Mouse (Mus musculus) midbrain, embryonic 14.5 days (tissue): ENCODE data around the gene Tspo. TPM values are rescaled to one million over a fixed set of nuclear protein-coding genes. Genes with fewer than 3 reads are reported as not detected.

Experiments
- ATAC-seq: fragments of 200-750 bp; cut with Nextera tagmentation; 2 replicates; pipeline ENCODE4 v1.8.0; 2017; ENCODE audit warnings: moderate number of reproducible peaks, moderate library complexity; ENCODE audit not compliant: low FRiP score, low TSS enrichment
- DNase-seq: peaks from one replicate; pipeline ENCODE4 v3.0.0-alpha.2; 2015
- H3K27ac ChIP-seq: fragments of 300-500 bp; sonication (generic); replicated peaks from 2 replicates; pipeline ENCODE4 v1.5.1; 2014; ENCODE audit warnings: mild to moderate bottlenecking, low read depth, low read length, moderate library complexity
- H3K27me3 ChIP-seq: fragments of 300-500 bp; sonication (generic); 2 replicates; pipeline ENCODE4 v1.6.1; 2014; ENCODE audit warnings: low read length, control low read depth, mixed read lengths; ENCODE audit not compliant: control insufficient read depth, insufficient read depth
- H3K36me3 ChIP-seq: fragments of 300-500 bp; sonication (generic); 2 replicates; pipeline ENCODE4 v1.6.1; 2014; ENCODE audit warnings: low read length, control low read depth; ENCODE audit not compliant: control insufficient read depth, insufficient read depth
- H3K4me1 ChIP-seq: fragments of 300-500 bp; sonication (generic); 2 replicates; pipeline ENCODE4 v1.6.1; 2014; ENCODE audit warnings: mild to moderate bottlenecking, antibody characterized with exemption, low read length, control low read depth; ENCODE audit not compliant: control insufficient read depth, insufficient read depth
- H3K4me2 ChIP-seq: fragments of 300-500 bp; sonication (generic); 2 replicates; pipeline ENCODE4 v1.6.1; 2014; ENCODE audit warnings: mild to moderate bottlenecking, low read length, moderate library complexity
- H3K4me3 ChIP-seq: fragments of 300-500 bp; sonication (generic); replicated peaks from 2 replicates; pipeline ENCODE4 v1.5.1; 2014; ENCODE audit warnings: low read depth, low read length
- H3K9ac ChIP-seq: fragments of 300-500 bp; sonication (generic); replicated peaks from 2 replicates; pipeline ENCODE4 v1.6.1; 2014; ENCODE audit warnings: mild to moderate bottlenecking, low read length, moderate library complexity
- H3K9me3 ChIP-seq: fragments of 300-500 bp; sonication (generic); 2 replicates; pipeline ENCODE4 v1.6.1; 2016; ENCODE audit warnings: low read length, control low read depth, mixed read lengths; ENCODE audit not compliant: control insufficient read depth
- WGBS: fragments of 180-500 bp; shearing (Covaris S2); extraction: QIAGEN DNeasy Blood & Tissue Kit; methylation state at CpG from one replicate; pipeline ENCODE4 v1.1.7; 2014; 5-methylcytosine and 5-hydroxymethylcytosine counted together
- microRNA-seq: library from miRNA; unstranded; fragments of <30 nt; microRNA quantifications from one replicate; pipeline ENCODE4, GENCODE M21; 2016
- polyA plus RNA-seq: library from polyadenylated mRNA; unstranded; fragments of >200 nt; fragmentation: Nextera tagmentation; extraction: Ambion mirVana; gene quantifications from 2 replicates; pipeline ENCODE4 v1.2.1, GENCODE M21; 2014

Gene Tspo
- polyA plus RNA-seq, 1 experiment from 2014 or later = 12.2 TPM

DNA sequence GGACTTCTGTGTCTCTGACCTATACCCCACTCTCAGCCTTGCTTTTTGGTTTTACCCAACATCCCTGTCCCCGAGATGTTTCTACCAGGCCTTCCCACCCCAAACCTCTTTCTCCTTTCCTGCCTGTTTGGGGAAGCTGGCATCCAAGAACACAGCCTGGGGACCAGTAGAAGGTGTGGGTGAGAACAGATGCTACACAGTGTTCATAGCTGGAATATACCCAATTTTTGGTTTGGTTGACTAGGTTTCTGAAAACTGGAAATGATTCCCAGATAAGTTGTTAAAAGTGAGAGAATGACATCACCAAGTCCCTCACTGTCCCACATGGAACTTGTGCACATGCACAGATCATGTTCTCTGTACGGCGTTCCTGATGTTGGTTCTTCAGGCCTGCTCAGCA is 51.9 kb downstream of the Tspo start:
- Histone ChIP-seq H3K4me3 (no peak overlapping the region), H3K4me2 (no peak overlapping the region), H3K36me3 (peaks cover 17% of the 10 kb centered on the region; the same call in 1 of the 2 replicates), H3K9ac (no peak overlapping the region), H3K27ac (no peak overlapping the region), H3K9me3 (no peaks in the 10 kb centered on the region), H3K4me1 (no peaks in the 10 kb centered on the region), H3K27me3 (no peaks in the 10 kb centered on the region)
- no peak for ATAC-seq
- 94% methylated on average over 3 of the region's 3 CpGs for WGBS
- no peak for DNase-seq

Small RNAs within 50 kb of the gene (microRNA-seq; reads per million reads assigned to microRNA genes)
- gene Gm24575 = not detected

Other genes starting within 250 kb of the Tspo start
- 42.2 and 45.0 TPM in 2 replicates for gene Arfgap3, start 213.3 kb upstream of the Tspo start, polyA plus RNA-seq
- 14.5 and 17.7 TPM in 2 replicates for gene Pacsin2, start 99.0 kb upstream of the Tspo start, polyA plus RNA-seq
- 63.5 and 80.1 TPM in 2 replicates for gene Ttll1, start 52.7 kb upstream of the Tspo start, polyA plus RNA-seq
- gene Bik, start 36.7 kb upstream of the Tspo start, polyA plus RNA-seq = 0.30 and 0.49 TPM in 2 replicates
- 30.3 and 36.2 TPM in 2 replicates for gene Mcat, start 195 bp downstream of the Tspo start, polyA plus RNA-seq
- 47.2 and 50.7 TPM in 2 replicates for gene Ttll12, start 31.6 kb downstream of the Tspo start, polyA plus RNA-seq
- 10.2 and 13.5 TPM in 2 replicates for gene Scube1, start 161.4 kb downstream of the Tspo start, polyA plus RNA-seq
- 16.5 and 16.9 TPM in 2 replicates for gene Mpped1, start 215.9 kb downstream of the Tspo start, polyA plus RNA-seq